Mouse (Mus musculus) lung, postnatal 25 days (tissue): ENCODE data around the gene Adgrl2.

ENCODE experiments used
- DNase-seq: peaks from one replicate; pipeline ENCODE4 v3.0.0; 2022; ENCODE audit warnings: low spot score

Gene Adgrl2

DNA sequence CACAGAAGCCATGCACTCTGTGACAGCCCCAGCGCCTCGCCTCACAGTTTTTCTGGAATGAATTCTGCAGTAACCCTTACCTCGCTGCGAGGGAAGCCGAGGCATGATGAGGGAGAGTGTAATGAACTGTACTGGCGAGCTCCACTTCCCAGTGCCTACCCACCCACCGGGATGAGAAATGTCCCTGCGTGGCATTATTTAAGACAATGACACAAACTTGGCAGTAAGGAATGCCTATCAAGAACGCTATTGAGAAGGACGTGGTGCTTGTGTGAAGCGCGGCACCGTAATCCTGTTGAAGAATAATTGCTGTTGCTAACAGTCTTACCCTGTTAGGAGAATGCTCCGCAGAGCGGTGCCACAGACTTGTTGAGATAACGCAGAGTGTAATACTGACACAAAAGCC, 13.2 kb downstream of the Adgrl2 start:
- DNase-seq: no peak

DNA sequence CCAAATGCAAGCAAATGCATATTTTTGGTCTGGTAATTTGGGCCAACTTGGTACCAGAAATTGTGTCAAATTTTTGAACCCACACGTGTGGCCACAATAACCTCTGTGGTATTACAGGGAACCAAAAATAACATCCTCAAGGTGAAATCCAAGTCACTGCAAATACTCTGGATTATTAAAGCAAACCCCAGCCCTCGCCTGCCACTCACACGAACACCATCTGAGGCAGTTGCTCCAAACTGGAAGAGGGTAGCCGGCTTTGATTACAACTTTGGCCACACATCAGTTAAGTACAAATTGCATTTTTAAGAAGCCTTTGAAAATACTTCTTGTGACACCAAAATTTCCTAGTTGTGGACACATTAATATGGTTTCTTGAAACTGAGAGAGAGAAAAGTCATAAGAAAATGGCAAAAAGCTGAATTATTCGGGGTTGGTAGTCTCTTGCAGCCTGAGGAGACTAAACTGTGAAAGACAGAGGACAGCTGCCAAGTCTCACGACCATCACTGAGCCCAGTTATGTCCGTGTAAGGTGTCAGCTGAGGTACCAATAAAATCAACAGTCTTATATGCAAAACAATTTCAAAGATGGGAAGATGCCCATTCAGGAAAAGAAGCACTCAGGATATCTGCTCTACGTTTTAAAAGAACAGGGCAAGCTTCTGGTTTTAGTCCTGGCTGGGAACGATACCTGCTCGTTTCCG, 18.3 kb downstream of the Adgrl2 start:
- DNase-seq: no peak

DNA sequence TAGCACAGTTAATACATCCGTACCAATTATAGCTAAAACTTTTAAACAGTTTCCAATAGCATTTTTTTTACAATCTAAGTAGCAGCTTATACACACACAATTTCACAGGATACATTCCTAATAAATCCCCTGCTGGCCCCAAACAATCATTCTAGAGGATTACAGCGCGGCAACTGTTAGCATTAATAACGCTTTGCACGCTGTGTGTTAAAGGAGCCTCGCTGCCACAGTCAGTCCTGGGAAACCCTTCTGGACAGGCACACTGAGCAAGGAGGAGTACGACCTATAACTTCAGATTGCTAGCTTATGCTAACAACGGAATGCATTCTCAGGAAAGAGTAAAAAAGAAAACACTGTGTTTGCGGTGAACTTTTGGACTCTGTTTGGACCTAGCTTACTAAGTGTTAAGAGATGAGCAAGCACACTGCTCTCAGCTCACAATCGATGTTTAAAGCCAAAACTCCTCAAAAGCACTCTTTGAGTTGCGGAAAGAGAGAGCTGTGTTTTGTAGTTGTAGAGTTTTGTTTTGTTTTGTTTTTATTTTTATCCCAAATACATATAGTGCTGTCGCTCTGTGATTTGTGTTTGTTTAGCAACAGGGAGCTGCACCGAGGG, 25.3 kb downstream of the Adgrl2 start:
- DNase-seq: no peak

DNA sequence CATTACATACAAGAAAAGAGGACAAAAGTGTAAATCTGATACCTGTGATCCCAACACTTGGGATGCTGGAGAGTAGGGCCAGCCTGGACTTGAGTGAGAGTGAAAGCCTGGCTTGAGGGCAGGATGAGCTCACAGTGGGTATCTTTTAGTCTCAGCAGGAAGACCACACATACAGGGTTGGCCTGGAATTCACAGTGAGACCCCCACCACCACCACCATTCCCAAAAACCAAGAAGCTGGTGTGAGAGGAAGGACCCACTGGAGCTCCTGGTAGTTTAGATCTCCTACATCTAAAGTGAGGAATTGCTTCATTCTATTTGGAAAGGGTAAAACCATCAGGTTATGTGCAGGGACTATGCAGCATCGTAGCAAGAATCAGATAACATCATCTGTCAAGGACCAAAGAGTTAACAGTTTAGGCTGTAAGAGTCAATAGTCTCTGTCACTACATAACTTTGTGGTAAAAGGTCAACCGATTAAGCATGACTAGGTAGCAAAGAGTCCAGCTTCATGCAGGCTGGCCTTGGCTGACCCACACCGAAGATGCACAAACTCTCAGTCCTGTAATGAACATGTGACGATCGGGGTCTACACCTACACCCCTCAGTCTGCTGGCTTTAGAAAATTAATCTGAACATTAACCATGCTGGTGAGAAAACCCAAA, 26.8 kb downstream of the Adgrl2 start:
- no peak for DNase-seq

DNA sequence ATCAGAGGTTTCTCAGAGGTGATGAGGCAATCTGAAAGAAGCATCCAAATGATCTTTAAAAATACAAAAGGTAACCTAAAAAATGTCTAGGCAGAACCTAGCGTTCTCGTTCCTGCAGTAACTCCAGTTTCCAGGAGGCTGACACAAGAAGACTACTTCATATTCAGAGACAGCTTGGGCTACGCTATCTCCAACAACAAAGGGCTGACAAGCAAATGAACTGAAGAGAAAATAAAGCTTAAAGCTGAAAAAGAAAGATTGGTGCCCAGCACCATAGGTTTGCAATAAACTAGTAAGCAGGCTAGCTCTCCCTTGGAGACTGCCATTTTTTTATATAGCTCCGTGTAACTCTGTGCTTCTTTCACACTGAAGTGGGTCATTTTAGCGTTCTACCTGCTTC, 28.7 kb downstream of the Adgrl2 start:
- DNase-seq: no peak

DNA sequence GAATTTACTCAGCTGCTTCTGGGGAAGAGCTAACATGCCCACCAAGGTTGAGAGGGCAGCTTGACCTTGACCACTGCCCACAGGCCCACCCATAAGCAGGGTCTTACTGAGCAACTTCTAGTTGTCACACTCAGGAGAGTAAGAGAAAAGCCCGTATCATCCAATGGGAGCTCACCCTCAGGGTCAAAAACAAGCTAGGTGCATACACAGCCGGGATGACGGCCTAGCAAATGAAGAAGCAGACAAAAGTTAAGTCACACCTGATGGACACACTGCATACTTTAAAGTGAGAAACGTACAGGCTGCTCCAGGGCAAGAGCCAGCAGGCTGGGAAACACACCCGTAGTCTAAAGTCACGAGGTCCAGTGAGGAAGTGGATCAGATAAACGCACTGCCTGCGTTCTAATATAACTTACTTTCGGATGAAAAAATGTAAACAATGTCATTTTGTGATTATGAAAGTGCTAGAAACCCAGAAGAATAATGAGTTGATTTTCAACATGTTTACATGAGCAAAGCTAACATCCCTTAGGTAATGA, 29.5 kb downstream of the Adgrl2 start:
- peak; percentile 24 for DNase-seq

DNA sequence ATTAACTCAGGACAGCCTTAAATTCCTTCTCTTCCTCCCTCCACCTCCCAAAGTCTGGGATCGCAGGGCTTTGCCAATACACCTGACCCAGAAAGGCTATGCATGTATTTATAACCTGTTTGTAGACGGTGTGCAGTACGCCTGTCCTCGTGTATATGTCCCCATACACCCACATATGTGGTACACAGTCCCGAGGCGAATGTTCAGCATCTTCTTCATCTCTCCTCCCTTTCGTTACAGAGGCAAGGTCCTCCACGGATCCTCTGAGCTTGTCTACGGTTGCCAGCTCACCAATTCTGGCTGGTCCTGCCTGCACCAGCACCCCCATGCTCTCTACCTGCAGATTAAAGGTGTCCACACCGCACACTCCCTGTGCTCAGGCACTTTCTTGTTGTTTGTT, 30.1 kb downstream of the Adgrl2 start:
- no peak for DNase-seq

DNA sequence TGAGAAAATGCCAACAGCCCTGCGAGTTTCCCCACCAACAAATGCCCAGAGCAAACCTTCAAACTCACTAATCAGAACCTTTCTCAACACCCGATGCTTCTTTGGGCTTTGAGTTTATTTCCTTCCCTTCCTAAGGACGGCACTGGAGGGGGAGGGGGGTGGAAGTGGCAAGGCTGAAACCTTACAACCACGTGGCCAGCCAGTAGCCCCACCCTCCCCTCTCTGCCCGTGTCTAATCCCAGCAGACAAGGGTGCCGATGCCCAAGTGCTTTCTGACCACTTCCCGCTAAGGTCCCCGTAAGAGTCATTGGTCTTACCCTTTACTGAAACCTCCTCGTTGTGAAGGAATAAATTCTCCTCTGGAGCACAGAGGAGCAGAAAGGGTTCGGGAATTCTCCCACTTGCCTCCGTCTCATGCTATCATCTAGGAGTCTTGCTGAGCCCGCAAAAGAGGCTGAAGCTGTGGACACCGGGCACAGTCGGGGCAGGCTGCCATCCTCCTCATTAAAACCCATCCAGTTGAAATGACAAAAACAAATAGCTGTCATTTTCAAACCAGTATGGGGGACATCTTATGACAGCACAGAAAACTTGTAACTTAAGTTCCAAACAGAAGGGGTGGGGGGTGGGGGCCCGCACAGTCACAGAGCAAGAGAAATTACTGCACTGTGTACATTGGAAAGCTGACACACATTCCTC, 30.9 kb downstream of the Adgrl2 start:
- DNase-seq: peak; percentile 68

DNA sequence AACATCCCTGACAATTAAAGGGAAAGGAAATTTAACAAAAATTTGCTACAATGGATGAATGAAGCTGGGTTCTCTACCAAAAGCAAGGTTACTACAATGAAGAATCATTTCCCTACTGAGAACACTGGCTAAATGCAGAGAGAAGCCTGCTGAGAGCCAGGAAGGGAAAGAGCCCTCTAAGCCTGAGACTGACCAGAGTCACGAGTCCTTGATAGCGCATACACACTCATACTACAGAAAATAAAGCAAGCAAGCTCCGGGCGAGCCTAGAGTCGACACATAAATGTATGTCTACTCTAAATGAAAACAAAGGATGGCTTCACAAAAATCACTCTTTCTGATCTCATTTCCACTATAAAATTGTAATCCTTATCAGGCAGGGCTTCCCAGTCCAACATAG, 31.6 kb downstream of the Adgrl2 start:
- DNase-seq: no peak

DNA sequence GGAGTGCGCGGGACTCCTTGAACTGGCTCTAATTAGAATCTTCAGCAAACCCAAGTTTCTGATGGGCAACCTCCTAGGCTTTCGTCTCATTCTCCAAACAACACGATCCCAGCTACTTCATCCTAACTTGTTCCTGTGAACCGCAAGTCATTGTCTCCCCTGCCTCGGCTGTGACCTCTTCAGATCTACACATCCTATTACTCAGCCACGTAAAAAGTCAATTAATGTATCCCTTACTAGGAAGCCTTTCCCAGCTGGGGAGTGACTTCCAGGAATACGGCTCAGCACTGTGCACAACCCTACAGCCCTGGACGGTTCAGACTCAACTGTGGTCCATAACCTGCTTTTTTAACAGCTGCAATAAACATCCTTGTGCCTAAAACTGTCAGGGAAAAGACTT, 32.2 kb downstream of the Adgrl2 start:
- no peak for DNase-seq

DNA sequence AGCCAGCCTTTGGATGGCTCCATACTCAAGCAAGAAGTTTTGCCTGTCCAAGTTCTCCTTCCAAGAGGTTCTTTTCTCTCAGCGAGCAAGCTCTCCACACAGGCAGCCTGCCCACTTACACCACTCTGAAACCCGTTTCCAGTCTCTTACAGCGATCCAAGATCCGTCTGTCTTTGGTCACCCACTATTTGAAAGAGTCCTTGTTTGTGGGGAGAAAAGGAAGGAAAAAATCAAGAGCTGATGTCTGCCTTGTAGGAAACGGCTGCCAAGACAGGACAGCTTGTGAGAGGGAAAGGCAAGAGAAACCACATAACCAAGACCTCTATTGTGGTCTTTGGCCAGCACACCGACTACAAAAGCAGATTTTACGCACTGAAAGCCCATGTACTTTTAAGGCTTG, 33.5 kb downstream of the Adgrl2 start:
- DNase-seq: no peak

DNA sequence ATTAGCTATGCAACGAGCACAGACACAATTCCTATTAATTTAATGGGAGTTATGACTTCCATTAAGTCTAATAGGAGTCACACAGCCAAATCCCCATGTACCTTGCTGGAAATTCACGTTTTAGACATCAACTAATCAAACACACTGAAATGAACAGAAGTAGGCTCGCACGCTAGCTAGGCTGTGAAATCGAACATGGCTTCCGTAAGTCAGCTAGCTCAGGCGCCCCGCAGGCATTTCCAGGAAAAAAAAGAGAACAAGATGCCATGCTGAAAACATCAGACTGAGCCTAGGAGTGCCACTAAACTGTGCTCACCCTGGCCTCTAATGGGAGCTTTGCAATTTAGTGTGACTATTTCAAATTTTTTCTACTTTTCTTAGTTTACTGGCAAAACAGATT, 40.6 kb downstream of the Adgrl2 start:
- no peak for DNase-seq

DNA sequence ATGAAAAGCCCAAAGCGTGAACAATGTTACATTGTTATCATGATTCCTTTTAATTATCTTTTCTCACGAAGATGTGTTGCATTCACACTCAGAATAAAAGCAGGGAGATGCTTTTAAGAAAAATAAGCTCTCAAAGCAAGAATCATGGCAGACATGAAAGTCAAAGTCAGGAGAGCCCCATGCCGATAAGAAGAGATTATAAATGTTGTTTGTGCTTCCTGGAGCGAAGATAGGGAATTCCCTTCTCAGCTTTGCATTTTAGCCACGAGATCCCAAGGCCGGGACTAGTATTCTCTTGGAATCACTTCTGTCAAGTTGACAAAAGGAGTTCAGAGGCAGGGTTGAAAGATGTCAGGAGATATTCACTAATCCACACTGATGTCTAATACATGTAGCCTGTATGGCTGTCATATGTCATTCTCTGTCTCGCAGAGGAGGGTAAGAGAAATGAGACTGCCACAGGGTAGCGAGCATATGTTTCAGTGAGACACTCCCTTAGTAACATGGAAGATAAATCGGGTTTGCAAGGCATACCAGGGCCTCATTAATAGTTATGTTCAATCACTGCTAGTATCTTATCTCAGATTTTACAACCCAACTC, 42.5 kb downstream of the Adgrl2 start:
- no peak for DNase-seq

DNA sequence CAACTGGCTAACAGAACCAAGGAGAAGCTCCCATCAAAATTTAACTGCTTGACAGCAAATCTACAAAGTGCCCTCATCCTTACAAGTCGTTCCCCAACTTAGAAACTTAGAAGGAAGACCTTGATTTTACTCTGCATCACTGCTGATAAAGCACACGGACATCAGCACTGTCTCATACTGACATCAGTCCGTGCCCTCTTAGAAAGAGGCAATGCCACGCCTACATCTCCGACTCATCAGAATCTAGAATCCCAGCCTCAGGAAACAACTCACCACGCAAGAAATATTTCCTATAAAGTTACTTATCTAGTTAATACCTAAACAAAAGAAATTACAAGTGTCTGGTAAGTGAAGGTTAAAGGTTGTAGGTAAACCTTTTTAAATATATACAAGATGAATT, 43.1 kb downstream of the Adgrl2 start:
- no peak for DNase-seq

DNA sequence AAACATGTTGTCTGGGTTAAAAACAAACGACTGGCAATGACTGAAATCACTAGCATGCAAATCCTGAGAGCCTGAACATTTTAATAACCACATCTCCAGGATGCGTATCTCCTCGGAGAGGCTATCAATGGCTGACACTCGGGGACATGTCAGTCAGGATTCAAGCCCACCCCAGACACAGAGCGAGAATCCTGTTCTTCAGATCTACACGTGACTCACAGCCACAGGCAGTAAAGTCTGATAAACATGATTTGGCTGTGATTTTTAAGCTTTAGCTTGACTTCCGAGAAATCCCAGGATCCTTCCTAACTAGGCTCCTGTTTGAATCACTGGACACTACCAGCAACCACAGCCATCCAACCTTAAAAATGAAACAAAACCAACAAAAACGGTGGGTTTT, 44.8 kb downstream of the Adgrl2 start:
- no peak for DNase-seq

DNA sequence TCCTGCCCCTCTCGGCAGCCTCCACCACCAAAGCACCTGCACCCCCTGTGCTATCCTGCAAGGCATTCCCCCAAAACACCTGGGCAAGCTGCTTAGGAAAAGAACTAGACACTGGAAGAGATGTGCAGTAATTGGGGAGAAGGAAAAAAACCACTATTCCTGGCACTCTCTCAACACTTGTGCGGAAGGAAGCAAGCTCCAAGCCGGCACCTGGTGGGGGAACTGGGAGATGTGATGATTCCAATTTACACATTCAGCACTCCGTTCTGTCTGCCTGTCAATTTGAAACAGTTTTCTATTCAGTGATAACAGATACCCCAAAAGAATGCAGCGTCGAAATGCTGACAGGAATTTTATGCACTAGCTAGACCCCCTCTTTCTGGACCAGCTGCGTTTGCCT, 50.9 kb downstream of the Adgrl2 start:
- DNase-seq: no peak

DNA sequence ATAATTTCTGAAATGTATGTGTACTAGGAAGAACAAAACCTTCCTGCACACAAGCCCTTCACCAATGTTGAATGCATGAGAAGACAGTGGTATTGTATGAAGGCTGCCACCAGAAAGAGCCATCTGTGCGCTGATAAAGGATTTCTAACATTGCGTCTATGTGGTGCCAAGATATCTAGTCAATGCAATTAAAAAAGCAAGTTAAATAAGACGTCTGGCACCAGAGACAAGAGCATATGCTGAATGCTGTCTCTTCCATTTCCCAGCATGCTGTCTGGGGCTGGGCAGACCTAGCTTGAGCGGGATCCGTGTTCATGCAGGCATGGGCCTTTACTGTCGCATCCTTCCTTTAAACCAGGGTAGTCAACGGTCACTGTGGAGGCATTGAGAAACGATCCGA, 55.3 kb downstream of the Adgrl2 start:
- DNase-seq: no peak

DNA sequence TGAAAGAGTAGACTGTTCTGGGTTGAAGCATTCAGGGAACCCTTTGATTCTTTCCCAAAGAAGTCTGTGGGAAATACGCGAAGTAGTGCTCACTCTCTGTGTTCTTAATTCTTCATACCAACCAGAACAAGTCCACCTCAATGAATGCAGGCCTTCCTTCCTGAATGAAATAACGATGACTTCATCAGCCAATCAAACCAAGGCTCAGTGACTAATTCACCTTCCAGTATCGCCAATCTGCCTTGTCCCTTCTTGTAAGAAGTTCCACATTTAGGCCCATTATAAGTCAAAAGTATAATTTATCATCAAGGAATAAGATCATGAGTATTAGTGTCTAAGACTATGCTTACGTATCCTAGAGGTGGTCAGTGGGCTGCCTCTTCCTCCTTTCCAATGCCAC, 56.1 kb downstream of the Adgrl2 start:
- no peak for DNase-seq

DNA sequence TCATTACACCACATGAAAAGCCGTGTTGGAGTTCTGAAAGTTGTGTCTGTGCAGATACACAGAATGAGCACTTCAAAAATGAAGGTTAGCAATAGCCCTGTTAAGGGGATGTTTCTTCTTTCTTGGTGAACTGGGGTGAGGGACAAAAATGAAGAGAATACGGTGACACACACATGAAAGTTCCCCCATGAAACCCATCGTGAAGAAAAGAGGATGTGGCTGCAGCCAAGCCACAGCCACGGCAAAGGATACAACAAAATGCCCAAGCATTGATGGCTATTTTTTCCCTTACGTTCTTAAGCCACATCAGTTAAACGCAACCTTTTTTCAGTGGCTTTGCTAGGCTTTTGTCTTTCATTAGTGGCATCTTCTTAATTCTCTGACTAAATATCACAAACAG, 57.2 kb downstream of the Adgrl2 start:
- DNase-seq: no peak

DNA sequence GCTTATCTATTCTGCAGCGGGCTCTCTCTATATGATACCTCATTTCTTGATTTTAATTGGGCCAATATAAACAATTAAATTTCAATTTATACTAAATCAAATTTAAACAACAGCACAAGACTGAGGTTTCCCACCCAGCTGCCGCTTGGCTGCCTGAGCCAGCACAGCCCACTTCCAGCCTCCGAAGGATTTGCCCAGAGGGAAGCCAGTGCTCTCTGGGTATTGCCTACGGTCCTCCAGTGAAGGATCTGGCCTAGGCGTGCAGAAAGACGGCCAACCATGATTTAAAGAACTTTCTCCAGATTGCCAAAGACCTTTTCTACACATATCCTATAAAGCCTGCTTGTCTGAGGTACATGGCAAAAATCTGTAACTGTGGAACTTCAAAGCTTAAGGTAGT, 59.4 kb downstream of the Adgrl2 start:
- DNase-seq: no peak

DNA sequence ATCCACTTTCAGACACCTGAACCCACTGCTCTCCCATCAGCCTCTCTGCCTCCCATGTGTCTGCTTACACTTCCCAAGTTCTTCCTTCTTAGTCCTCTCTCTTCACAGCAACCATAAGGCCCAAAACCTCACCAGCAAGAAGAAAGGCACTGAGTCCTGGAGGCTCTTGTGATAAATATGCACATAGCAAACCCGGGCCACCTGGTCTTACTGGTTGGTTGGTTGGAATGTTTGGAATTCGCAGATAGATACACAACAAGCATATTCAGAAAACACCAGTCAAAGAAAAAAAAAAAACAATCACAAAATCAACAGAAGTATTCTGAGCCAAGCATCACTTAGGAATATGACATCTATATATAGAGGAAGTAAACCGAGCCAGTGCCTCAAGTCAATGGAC, 64.0 kb downstream of the Adgrl2 start:
- DNase-seq: no peak

DNA sequence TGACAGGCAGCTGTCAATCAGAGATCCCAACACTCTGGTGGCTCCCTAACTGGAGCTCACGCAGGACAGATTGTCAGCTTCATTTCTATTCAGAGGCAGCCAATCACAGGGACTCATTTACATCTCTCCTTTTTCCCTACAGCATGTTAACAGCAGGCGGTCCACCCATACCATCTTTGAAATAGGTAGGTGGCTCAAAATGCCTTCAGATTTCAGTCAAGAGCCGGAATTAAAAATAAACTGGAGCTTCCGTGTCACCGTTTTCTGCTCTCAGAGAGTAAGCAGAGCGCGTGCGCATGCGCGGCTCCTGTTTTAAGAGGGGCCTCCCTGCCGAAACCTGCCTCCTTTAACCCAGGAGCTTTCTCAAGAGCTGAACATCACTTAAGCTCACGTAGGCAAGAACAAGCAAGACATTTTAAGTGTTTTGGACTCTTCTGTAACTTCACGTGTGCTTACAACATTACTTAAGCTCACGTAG, 67.7 kb downstream of the Adgrl2 start:
- peak; percentile 23 for DNase-seq
